Mouse (Mus musculus) c-Kit-positive CD71-negative TER-119-negative erythroid progenitor cells, embryonic 14.5 days (primary cell): ENCODE data around the gene Dlx1.

Experiments
- DNase-seq: peaks from one replicate; pipeline ENCODE4 v3.0.0-alpha.2; 2013; ENCODE audit warnings: low read depth

Gene Dlx1

GRCm38 (mm10) chr2:71546640-71547071, 18.7 kb downstream of the Dlx1 start, which contains the start of gene Dlx2:
TSS of gene Dlx2 (minus strand) at chr2:71546754.
- DNase-seq = no peak

GRCm38 (mm10) chr2:71547829-71548228, 19.9 kb downstream of the Dlx1 start:
- DNase-seq = peak; percentile 84

GRCm38 (mm10) chr2:71550330-71550729, 22.4 kb downstream of the Dlx1 start:
- no peak for DNase-seq

DNA sequence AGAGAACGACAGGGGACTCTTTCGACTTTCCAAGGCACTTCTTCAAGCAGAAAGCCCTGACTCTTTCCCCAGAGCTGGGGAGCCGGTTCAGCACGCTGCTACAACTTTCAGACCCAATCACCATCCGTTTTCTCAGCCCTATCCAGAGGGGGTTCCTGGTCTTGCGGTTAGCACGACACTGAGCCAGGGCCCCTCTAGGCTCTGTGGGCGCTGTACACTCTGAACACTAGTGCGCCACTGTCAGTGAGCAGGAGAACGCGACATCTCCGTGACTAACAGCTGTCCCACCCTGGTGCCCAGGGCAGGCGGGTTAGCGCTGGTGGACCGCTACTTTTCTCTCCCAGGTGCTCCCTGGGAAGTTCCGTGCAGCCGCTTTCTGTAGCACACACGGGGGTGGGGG, 23.8 kb downstream of the Dlx1 start:
- DNase-seq = no peak

- no peak for DNase-seq
Observed at GRCm38 (mm10) chr2:71556071-71556470, 28.2 kb downstream of the Dlx1 start.

- no peak for DNase-seq
Observed at GRCm38 (mm10) chr2:71566466-71566865, 38.6 kb downstream of the Dlx1 start.

DNA sequence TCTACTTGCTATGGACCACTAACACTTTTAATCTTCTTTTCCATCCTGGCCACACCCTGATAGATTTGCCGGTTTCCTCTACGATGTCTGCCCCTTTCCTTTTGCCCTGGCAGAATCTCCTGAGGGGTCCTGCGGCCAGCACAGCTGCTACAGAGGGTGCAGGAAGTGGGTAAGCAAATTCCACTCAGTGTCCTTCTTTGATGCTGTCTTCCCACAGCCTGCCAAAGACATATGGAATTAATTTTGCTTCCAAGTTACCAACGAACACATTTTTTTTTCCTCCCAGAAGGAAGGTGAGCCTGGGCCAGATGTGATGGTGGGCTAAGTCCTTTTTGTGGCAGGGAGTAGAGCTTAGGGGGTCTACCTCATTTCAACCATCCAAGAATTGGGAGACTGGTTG, 45.8 kb downstream of the Dlx1 start:
- no peak for DNase-seq

DNA sequence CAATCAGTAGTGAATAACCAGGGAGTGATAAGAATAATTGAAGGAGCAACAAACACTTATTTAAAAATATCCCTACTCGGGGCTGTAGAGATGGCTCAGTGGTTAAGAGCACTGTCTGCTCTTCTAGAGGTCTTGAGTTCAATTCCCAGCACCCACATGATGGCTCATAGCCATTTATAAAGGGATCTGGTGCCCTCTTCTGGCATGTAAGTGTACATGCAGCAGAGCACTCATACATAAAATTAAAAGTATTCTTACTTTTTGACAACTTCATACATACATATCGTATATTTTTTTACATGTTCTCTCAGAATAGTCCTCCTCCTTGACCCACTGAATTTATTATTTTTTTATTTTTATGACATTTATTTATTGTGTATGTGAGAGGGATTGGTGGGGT, 49.1 kb downstream of the Dlx1 start:
- no peak for DNase-seq

DNA sequence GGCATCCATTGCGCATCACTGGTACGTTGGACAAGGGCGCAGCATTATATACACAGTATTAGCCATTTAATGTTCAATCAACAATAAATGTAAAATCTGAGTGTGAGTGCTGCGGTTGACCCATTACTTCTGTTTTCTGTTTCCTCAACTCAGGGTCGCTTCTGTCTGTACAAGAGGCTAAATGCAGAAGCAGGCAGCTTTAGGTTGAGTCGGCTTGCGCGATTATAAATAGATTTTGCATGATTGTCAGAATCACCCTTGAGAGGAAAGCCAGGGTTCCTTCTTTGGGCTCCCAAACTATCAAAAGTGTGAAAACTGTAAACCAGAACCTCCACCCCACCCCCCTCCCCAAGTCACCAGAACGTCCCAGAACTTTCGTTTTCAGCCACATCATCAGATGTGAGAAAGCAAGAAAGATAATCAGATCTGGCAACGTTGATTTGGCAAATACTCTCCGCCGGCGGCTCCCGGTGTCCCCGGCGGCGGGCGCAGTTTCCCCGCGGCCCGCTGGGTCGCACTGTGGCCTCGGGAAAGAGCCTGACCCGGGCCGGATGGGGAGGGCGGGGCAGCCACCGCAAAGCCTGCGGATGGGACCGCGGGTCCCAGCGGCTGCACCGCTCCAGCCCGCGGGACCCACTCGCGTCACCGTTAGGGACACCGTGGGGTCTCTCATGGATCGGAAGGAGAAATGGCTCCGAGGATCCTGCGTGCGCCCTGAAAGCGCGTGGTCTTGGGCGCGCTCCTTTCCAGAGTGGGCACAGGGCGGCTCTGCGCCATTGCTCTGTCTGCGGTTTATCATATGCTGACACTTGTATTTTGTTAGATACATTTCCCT, 52.9 kb downstream of the Dlx1 start:
- DNase-seq = no peak

DNA sequence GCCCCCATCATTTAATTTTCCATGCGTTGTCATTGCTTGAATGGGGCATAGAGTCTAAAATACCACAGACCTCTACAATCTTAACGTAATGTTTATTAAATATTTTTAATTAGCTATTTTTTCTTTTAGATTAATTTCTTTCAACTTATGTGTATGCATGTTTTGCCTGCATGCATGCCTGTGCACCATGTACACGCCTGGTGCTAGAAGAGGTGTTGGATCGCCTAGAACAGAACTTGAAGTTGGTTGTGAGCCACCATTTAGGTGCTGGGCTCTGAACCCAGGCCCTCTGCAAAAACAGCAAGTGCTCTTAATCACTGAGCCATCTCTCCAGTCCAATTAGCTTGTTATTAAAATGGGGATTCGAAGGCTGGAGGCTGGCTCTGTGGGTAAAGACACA, 53.6 kb downstream of the Dlx1 start:
- no peak for DNase-seq
